Mouse (Mus musculus): ENCODE measurements around the gene Ap4e1. TPM values are rescaled to one million over a fixed set of nuclear protein-coding genes. Genes with fewer than 3 reads are reported as not detected.

Gene Ap4e1
- polyA plus RNA-seq (2015; fragmentation: Nextera tagmentation; extraction: Ambion mirVana) = 9.6 and 9.9 TPM in 2 replicates

- Histone ChIP-seq H3K9ac (peak within 1 kb of the TSS; percentile 95), H3K4me3 (replicated peaks) (peak within 1 kb of the TSS; percentile 92), H3K27ac (peak within 1 kb of the TSS; percentile 84), H3K4me2 (peak within 1 kb of the TSS; percentile 71), H3K36me3 (peaks cover 8% of the 10 kb centered on the region; the same call in 1 of the 2 replicates), H3K9me3 (no peaks in the 10 kb centered on the region), H3K4me1 (0 out of 2 replicates have a peak, but pooled peaks cover 5% of the 10 kb centered on the region), H3K27me3 (replicated peaks) (no peaks in the 10 kb centered on the region)
- peak; percentile 83 for ATAC-seq (ENCODE audit: insufficient read depth, low FRiP score, low read depth)
- under 1% methylated on average over 35 of the region's 40 CpGs for WGBS
These were observed at the start of gene Ap4e1 for GRCm38 (mm10) chr2:127008469-127008998. Gene Ap4e1, plus strand, starts transcription at chr2:127008717.

- H3K4me1 ChIP-seq = no peaks in the 10 kb centered on the region
- no peak overlapping the region for H3K4me3 ChIP-seq (replicated peaks)
- no peak overlapping the region for H3K9ac ChIP-seq
- H3K36me3 ChIP-seq = no peaks in the 10 kb centered on the region
- no peak for ATAC-seq (ENCODE audit: insufficient read depth, low FRiP score, low read depth)
- WGBS = 60% methylated on average over 2 of the region's 2 CpGs
- H3K27me3 ChIP-seq (replicated peaks) = no peaks in the 10 kb centered on the region
- H3K27ac ChIP-seq = no peak overlapping the region
- H3K4me2 ChIP-seq = no peak overlapping the region
- no peaks in the 10 kb centered on the region for H3K9me3 ChIP-seq
These were observed 46.8 kb upstream of the Ap4e1 start for GRCm38 (mm10) chr2:126961696-126962095.

- no peak overlapping the region for H3K9ac ChIP-seq
- WGBS = 59% methylated on average over 6 of the region's 6 CpGs
- no peaks in the 10 kb centered on the region for H3K27me3 ChIP-seq (replicated peaks)
- ATAC-seq (ENCODE audit: insufficient read depth, low FRiP score, low read depth) = no peak
- H3K27ac ChIP-seq = no peak overlapping the region
- H3K9me3 ChIP-seq = no peaks in the 10 kb centered on the region
- H3K4me2 ChIP-seq = no peak overlapping the region
- no peaks in the 10 kb centered on the region for H3K4me1 ChIP-seq
- no peak overlapping the region for H3K4me3 ChIP-seq (replicated peaks)
- no peaks in the 10 kb centered on the region for H3K36me3 ChIP-seq
These were observed 31.1 kb upstream of the Ap4e1 start for GRCm38 (mm10) chr2:126977428-126977827.

- WGBS = 70% methylated on average over 4 of the region's 4 CpGs
- no peaks in the 10 kb centered on the region for H3K9me3 ChIP-seq
- H3K4me3 ChIP-seq (replicated peaks) = no peak overlapping the region
- H3K27me3 ChIP-seq (replicated peaks) = no peaks in the 10 kb centered on the region
- no peak for ATAC-seq (ENCODE audit: insufficient read depth, low FRiP score, low read depth)
- no peak overlapping the region for H3K9ac ChIP-seq
- no peak overlapping the region for H3K4me2 ChIP-seq
- H3K36me3 ChIP-seq = no peaks in the 10 kb centered on the region
- no peak overlapping the region for H3K27ac ChIP-seq
- H3K4me1 ChIP-seq = no peaks in the 10 kb centered on the region
These were observed 25.3 kb upstream of the Ap4e1 start for GRCm38 (mm10) chr2:126983221-126983620.

GRCm38 (mm10) chr2:126989919-126990318 is 18.6 kb upstream of the Ap4e1 start:
- 61% methylated on average over 6 of the region's 6 CpGs for WGBS
- ATAC-seq (ENCODE audit: insufficient read depth, low FRiP score, low read depth) = no peak

GRCm38 (mm10) chr2:126992742-126993141 is 15.8 kb upstream of the Ap4e1 start:
- ATAC-seq (ENCODE audit: insufficient read depth, low FRiP score, low read depth) = no peak
- no peaks in the 10 kb centered on the region for H3K4me1 ChIP-seq

More at GRCm38 (mm10) chr2:126989919-126990318, 18.6 kb upstream of the Ap4e1 start:
- Histone ChIP-seq H3K9ac (no peak overlapping the region), H3K27me3 (replicated peaks) (no peaks in the 10 kb centered on the region), H3K4me2 (no peak overlapping the region), H3K9me3 (no peaks in the 10 kb centered on the region), H3K4me3 (replicated peaks) (no peak overlapping the region), H3K36me3 (no peaks in the 10 kb centered on the region), H3K27ac (no peak overlapping the region), H3K4me1 (no peaks in the 10 kb centered on the region)

GRCm38 (mm10) chr2:126994384-126995166 is 13.9 kb upstream of the Ap4e1 start:
- no peak for ATAC-seq (ENCODE audit: insufficient read depth, low FRiP score, low read depth)
- 48% methylated on average over 6 of the region's 6 CpGs for WGBS
- no peaks in the 10 kb centered on the region for H3K27me3 ChIP-seq (replicated peaks)
- no peaks in the 10 kb centered on the region for H3K36me3 ChIP-seq
- no peak overlapping the region for H3K4me2 ChIP-seq
- H3K27ac ChIP-seq = no peak overlapping the region
- no peaks in the 10 kb centered on the region for H3K4me1 ChIP-seq
- H3K9ac ChIP-seq = no peak overlapping the region
- H3K9me3 ChIP-seq = no peaks in the 10 kb centered on the region
- no peak overlapping the region for H3K4me3 ChIP-seq (replicated peaks)

More at GRCm38 (mm10) chr2:126992742-126993141, 15.8 kb upstream of the Ap4e1 start:
- Histone ChIP-seq H3K27ac (no peak overlapping the region), H3K9me3 (no peaks in the 10 kb centered on the region), H3K4me2 (no peak overlapping the region), H3K9ac (no peak overlapping the region), H3K4me3 (replicated peaks) (no peak overlapping the region), H3K27me3 (replicated peaks) (no peaks in the 10 kb centered on the region), H3K36me3 (no peaks in the 10 kb centered on the region)
- 36% methylated on average over 12 of the region's 12 CpGs for WGBS

GRCm38 (mm10) chr2:126996737-126997136 is 11.8 kb upstream of the Ap4e1 start:
- H3K36me3 ChIP-seq = no peaks in the 10 kb centered on the region
- no peak overlapping the region for H3K9ac ChIP-seq
- ATAC-seq (ENCODE audit: insufficient read depth, low FRiP score, low read depth) = peak; percentile 47; the same call in 1 of the 2 replicates
- no peaks in the 10 kb centered on the region for H3K4me1 ChIP-seq
- H3K27me3 ChIP-seq (replicated peaks) = no peaks in the 10 kb centered on the region
- H3K9me3 ChIP-seq = no peaks in the 10 kb centered on the region
- 8% methylated on average over 5 of the region's 5 CpGs for WGBS
- H3K4me3 ChIP-seq (replicated peaks) = no peak overlapping the region
- H3K4me2 ChIP-seq = peak overlapping the region; percentile 40; the same call in 1 of the 2 replicates
- H3K27ac ChIP-seq = no peak overlapping the region

- Histone ChIP-seq H3K4me1 (no peaks in the 10 kb centered on the region), H3K27me3 (replicated peaks) (no peaks in the 10 kb centered on the region), H3K9me3 (no peaks in the 10 kb centered on the region), H3K27ac (no peak overlapping the region), H3K4me3 (replicated peaks) (no peak overlapping the region), H3K4me2 (no peak overlapping the region), H3K9ac (no peak overlapping the region), H3K36me3 (no peaks in the 10 kb centered on the region)
- ATAC-seq (ENCODE audit: insufficient read depth, low FRiP score, low read depth) = no peak
- 67% methylated on average over 7 of the region's 7 CpGs for WGBS
These were observed 10.3 kb upstream of the Ap4e1 start for GRCm38 (mm10) chr2:126998219-126998618.

- no peak overlapping the region for H3K4me3 ChIP-seq (replicated peaks)
- no peak for ATAC-seq (ENCODE audit: insufficient read depth, low FRiP score, low read depth)
- WGBS = 66% methylated on average over 8 of the region's 8 CpGs
- no peaks in the 10 kb centered on the region for H3K4me1 ChIP-seq
- H3K27ac ChIP-seq = no peak overlapping the region
- no peaks in the 10 kb centered on the region for H3K9me3 ChIP-seq
- no peak overlapping the region for H3K9ac ChIP-seq
- no peaks in the 10 kb centered on the region for H3K36me3 ChIP-seq
- H3K27me3 ChIP-seq (replicated peaks) = no peaks in the 10 kb centered on the region
- H3K4me2 ChIP-seq = no peak overlapping the region
These were observed 7.9 kb upstream of the Ap4e1 start for GRCm38 (mm10) chr2:127000406-127001324.

GRCm38 (mm10) chr2:127004046-127004445 is 4.5 kb upstream of the Ap4e1 start:
- no peak overlapping the region for H3K4me2 ChIP-seq
- no peaks in the 10 kb centered on the region for H3K27me3 ChIP-seq (replicated peaks)
- H3K4me3 ChIP-seq (replicated peaks) = no peak overlapping the region
- H3K4me1 ChIP-seq = no peaks in the 10 kb centered on the region
- WGBS = 85% methylated on average over 7 of the region's 7 CpGs
- no peak overlapping the region for H3K9ac ChIP-seq
- no peak for ATAC-seq (ENCODE audit: insufficient read depth, low FRiP score, low read depth)
- H3K27ac ChIP-seq = no peak overlapping the region
- H3K9me3 ChIP-seq = no peaks in the 10 kb centered on the region
- no peaks in the 10 kb centered on the region for H3K36me3 ChIP-seq
